Mouse (Mus musculus) thymus, adult 18-20 months (tissue): ENCODE results near the gene Lbx2.

Source experiments
- DNase-seq, 2 experiments: peaks; one replicate each; pipeline ENCODE4 v3.0.0; 2022; ENCODE audit warnings: mixed read lengths in 2 of 2

Gene Lbx2

GRCm38 (mm10) chr6:83115011-83115671, 29.0 kb downstream of the Lbx2 start, which contains the start of gene Mogs:
Gene Mogs, plus strand, starts transcription at chr6:83115496.
- peak; percentile 87 to 88 for DNase-seq

GRCm38 (mm10) chr6:83115682-83116372, 29.7 kb downstream of the Lbx2 start:
- peak in 1 of 2 experiments; percentile 42 for DNase-seq

GRCm38 (mm10) chr6:83116373-83117164, 30.4 kb downstream of the Lbx2 start:
- no peak for DNase-seq

- DNase-seq, result no peak
These were observed 30.9 kb downstream of the Lbx2 start for GRCm38 (mm10) chr6:83117165-83117438.

GRCm38 (mm10) chr6:83117616-83118015, 31.4 kb downstream of the Lbx2 start:
- DNase-seq, result no peak

GRCm38 (mm10) chr6:83118369-83118768, 32.2 kb downstream of the Lbx2 start:
- no peak for DNase-seq

- DNase-seq, result peak in 1 of 2 experiments; percentile 21
These were observed 32.9 kb downstream of the Lbx2 start for GRCm38 (mm10) chr6:83118825-83119733.

- DNase-seq, result no peak
These were observed 33.5 kb downstream of the Lbx2 start for GRCm38 (mm10) chr6:83119734-83120051.

- DNase-seq, result peak; percentile 91 to 97
These were observed 35.0 kb downstream of the Lbx2 start, which contains the start of gene Wbp1 for GRCm38 (mm10) chr6:83120930-83121862. Gene Wbp1, minus strand, starts transcription at chr6:83121559.

GRCm38 (mm10) chr6:83121863-83122710, 35.9 kb downstream of the Lbx2 start:
- peak in 1 of 2 experiments; percentile 44 for DNase-seq

GRCm38 (mm10) chr6:83122961-83123360, 36.8 kb downstream of the Lbx2 start:
- no peak for DNase-seq

GRCm38 (mm10) chr6:83124851-83125312, 38.7 kb downstream of the Lbx2 start:
- DNase-seq, result peak; percentile 77 to 87

GRCm38 (mm10) chr6:83125331-83125730, 39.2 kb downstream of the Lbx2 start, which contains the start of gene Ino80b:
Gene Ino80b, minus strand, starts transcription at chr6:83125431.
- DNase-seq, result no peak

GRCm38 (mm10) chr6:83127419-83127818, 41.3 kb downstream of the Lbx2 start:
- DNase-seq, result no peak

GRCm38 (mm10) chr6:83131469-83132034, 45.4 kb downstream of the Lbx2 start:
- no peak for DNase-seq

GRCm38 (mm10) chr6:83132176-83132919, 46.2 kb downstream of the Lbx2 start:
- no peak for DNase-seq

- DNase-seq, result no peak
These were observed 48.1 kb downstream of the Lbx2 start for GRCm38 (mm10) chr6:83134226-83134625.

- DNase-seq, result no peak
These were observed 48.9 kb downstream of the Lbx2 start, which contains the start of gene Rtkn for GRCm38 (mm10) chr6:83134951-83135513. Gene Rtkn, plus strand, starts transcription at chr6:83135463.
